Mouse (Mus musculus) midbrain, postnatal 0 days (tissue): Measurements from ENCODE around the gene Vps33b. TPM values are rescaled to one million over a fixed set of nuclear protein-coding genes. Genes with fewer than 3 reads are reported as not detected.

Experiments
- ATAC-seq: fragments of 200-750 bp; cut with Nextera tagmentation; 2 replicates; pipeline ENCODE4 v1.8.0; 2017; ENCODE audit warnings: moderate number of reproducible peaks, mild to moderate bottlenecking, moderate TSS enrichment, moderate library complexity; ENCODE audit not compliant: low FRiP score
- DNase-seq: peaks from one replicate; pipeline ENCODE4 v3.0.0-alpha.2; 2015; ENCODE audit warnings: low spot score
- H3K27ac ChIP-seq: fragments of 300-500 bp; sonication (generic); 2 replicates; pipeline ENCODE4 v1.5.1; 2014; ENCODE audit warnings: low read depth, mild to moderate bottlenecking, low read length, mixed read lengths
- H3K27me3 ChIP-seq: fragments of 300-500 bp; sonication (generic); 2 replicates; pipeline ENCODE4 v1.6.1; 2014; ENCODE audit warnings: low read length, control low read depth, mixed read lengths; ENCODE audit not compliant: insufficient read depth
- H3K36me3 ChIP-seq: fragments of 300-500 bp; sonication (generic); 2 replicates; pipeline ENCODE4 v1.6.1; 2014; ENCODE audit warnings: low read length, control low read depth, mixed read lengths; ENCODE audit not compliant: insufficient read depth
- H3K4me1 ChIP-seq: fragments of 300-500 bp; sonication (generic); 2 replicates; pipeline ENCODE4 v1.6.1; 2014; ENCODE audit warnings: mild to moderate bottlenecking, control low read depth, antibody characterized with exemption, low read length, mixed read lengths; ENCODE audit not compliant: insufficient read depth
- H3K4me2 ChIP-seq: fragments of 300-500 bp; sonication (generic); 2 replicates; pipeline ENCODE4 v1.6.1; 2014; ENCODE audit warnings: low read depth, mild to moderate bottlenecking, low read length, mixed read lengths; ENCODE audit not compliant: poor library complexity, severe bottlenecking
- H3K4me3 ChIP-seq: fragments of 300-500 bp; sonication (generic); 2 replicates; pipeline ENCODE4 v1.5.1; 2014; ENCODE audit warnings: low read depth, mild to moderate bottlenecking, low read length, moderate library complexity
- H3K9ac ChIP-seq: fragments of 300-500 bp; sonication (generic); replicated peaks from 2 replicates; pipeline ENCODE4 v1.6.1; 2014; ENCODE audit warnings: mild to moderate bottlenecking, low read length, moderate library complexity, mixed read lengths; ENCODE audit not compliant: poor library complexity, severe bottlenecking
- H3K9me3 ChIP-seq: fragments of 300-500 bp; sonication (generic); 2 replicates; pipeline ENCODE4 v1.6.1; 2016; ENCODE audit warnings: low read length, control low read depth
- CTCF ChIP-seq: IDR thresholded peaks from 2 replicates; pipeline ENCODE4 v1.5.1; 2016; ENCODE audit warnings: antibody characterized with exemption, mild to moderate bottlenecking
- WGBS: fragments of 180-500 bp; shearing (Covaris S2); extraction: QIAGEN DNeasy Blood & Tissue Kit; methylation state at CpG from one replicate; pipeline ENCODE4 v1.1.7; 2014; 5-methylcytosine and 5-hydroxymethylcytosine counted together
- polyA plus RNA-seq: library from polyadenylated mRNA; unstranded; fragments of >200 nt; fragmentation: Nextera tagmentation; extraction: Ambion mirVana; gene quantifications from 2 replicates; pipeline ENCODE4 v1.2.1, GENCODE M21; 2015
- total RNA-seq: library from RNA; depleted of rRNA; stranded (reverse); fragments of >200 nt; gene quantifications from 2 replicates; pipeline ENCODE4 v1.2.3, GENCODE M21; 2014

The Vps33b gene
- total and polyA plus RNA-seq, 2 experiments from 2014 or later, result 18.3 to 25.0 TPM

- 28% methylated on average over 39 of the region's 40 CpGs for WGBS
- peak; percentile 91 for ATAC-seq
Observed at GRCm38 (mm10) chr7:80260625-80261371, 8.7 kb upstream of the Vps33b start, which contains the start of gene Ngrn. Gene Ngrn (plus strand): TSS chr7:80261215.

GRCm38 (mm10) chr7:80261372-80261990, 8.0 kb upstream of the Vps33b start:
- Histone ChIP-seq H3K27ac (peak overlapping the region; percentile 81), H3K9me3 (no peaks in the 10 kb centered on the region), H3K4me1 (peaks cover 2% of the 10 kb centered on the region; the same call in 1 of the 2 replicates), H3K9ac (peak overlapping the region; percentile 92), H3K27me3 (peaks cover 28% of the 10 kb centered on the region), H3K4me2 (peak overlapping the region; percentile 77), H3K36me3 (peaks cover 15% of the 10 kb centered on the region; the same call in 1 of the 2 replicates), H3K4me3 (peak overlapping the region; percentile 82)
- WGBS, result 1% methylated on average over 32 of the region's 32 CpGs
- TF ChIP-seq CTCF, result no peak
- DNase-seq (peak; percentile 50), ATAC-seq (peak; percentile 74)

More at GRCm38 (mm10) chr7:80260625-80261371, 8.7 kb upstream of the Vps33b start, which contains the start of gene Ngrn:
- H3K9ac ChIP-seq, result peak within 1 kb of the TSS; percentile 92
- H3K27me3 ChIP-seq, result peaks cover 28% of the 10 kb centered on the region
- peaks cover 2% of the 10 kb centered on the region; the same call in 1 of the 2 replicates for H3K4me1 ChIP-seq
- DNase-seq, result peak; percentile 94
- H3K27ac ChIP-seq, result peak within 1 kb of the TSS; percentile 81
- TF ChIP-seq CTCF, result peak; percentile 56
- peaks cover 10% of the 10 kb centered on the region; the same call in 1 of the 2 replicates for H3K36me3 ChIP-seq
- H3K9me3 ChIP-seq, result no peaks in the 10 kb centered on the region
- peak within 1 kb of the TSS; percentile 82 for H3K4me3 ChIP-seq
- peak within 1 kb of the TSS; percentile 77 for H3K4me2 ChIP-seq

GRCm38 (mm10) chr7:80264606-80265005, 4.8 kb upstream of the Vps33b start:
- H3K4me3 ChIP-seq, result no peak overlapping the region
- no peak for TF ChIP-seq CTCF
- no peak for ATAC-seq
- H3K4me1 ChIP-seq, result peaks cover 6% of the 10 kb centered on the region; the same call in 1 of the 2 replicates
- no peak overlapping the region for H3K9ac ChIP-seq
- peaks cover 4% of the 10 kb centered on the region for H3K27me3 ChIP-seq
- 93% methylated on average over 12 of the region's 12 CpGs for WGBS
- no peak overlapping the region for H3K27ac ChIP-seq
- no peak for DNase-seq
- H3K9me3 ChIP-seq, result no peaks in the 10 kb centered on the region
- no peak overlapping the region for H3K4me2 ChIP-seq
- peaks cover 15% of the 10 kb centered on the region; the same call in 1 of the 2 replicates for H3K36me3 ChIP-seq

- Histone ChIP-seq H3K4me1 (peaks cover 13% of the 10 kb centered on the region), H3K9ac (no peak overlapping the region), H3K27me3 (no peaks in the 10 kb centered on the region), H3K27ac (no peak overlapping the region), H3K36me3 (peaks cover 16% of the 10 kb centered on the region; the same call in 1 of the 2 replicates), H3K9me3 (no peaks in the 10 kb centered on the region), H3K4me2 (no peak overlapping the region), H3K4me3 (no peak overlapping the region)
- 80% methylated on average over 1 of the region's 1 CpGs for WGBS
- DNase-seq (no peak), ATAC-seq (no peak)
- no peak for TF ChIP-seq CTCF
Observed at GRCm38 (mm10) chr7:80267764-80268163, 1.7 kb upstream of the Vps33b start.

- H3K36me3 ChIP-seq, result peaks cover 23% of the 10 kb centered on the region
- peak; percentile 52 for DNase-seq
- peak overlapping the region; percentile 60 for H3K27ac ChIP-seq
- peak overlapping the region; percentile 61 for H3K4me2 ChIP-seq
- under 1% methylated on average over 23 of the region's 23 CpGs for WGBS
- H3K4me1 ChIP-seq, result peaks cover 13% of the 10 kb centered on the region
- peak overlapping the region; percentile 68 for H3K9ac ChIP-seq
- H3K9me3 ChIP-seq, result no peaks in the 10 kb centered on the region
- peak; percentile 78 for ATAC-seq
- no peak for TF ChIP-seq CTCF
- H3K27me3 ChIP-seq, result no peaks in the 10 kb centered on the region
- H3K4me3 ChIP-seq, result peak overlapping the region; percentile 54
Observed at GRCm38 (mm10) chr7:80269751-80270255, 354 bp downstream of the Vps33b start.
